Mouse (Mus musculus) hematopoietic stem cell, adult 5-6 weeks (primary cell): Measurements from ENCODE around the gene Ddah1. TPM values are rescaled to one million over a fixed set of nuclear protein-coding genes. Genes with fewer than 3 reads are reported as not detected.

Experiments used
- ATAC-seq, 2 experiments: fragments of 125-278 bp in 1 of 2; replicated peaks in 1 of 2; 2 replicates each; pipeline ENCODE4 v1.8.0; 2016 to 2017; ENCODE audit warnings: inconsistent platforms in 2 of 2, mild to moderate bottlenecking in 2 of 2, moderate number of reproducible peaks in 2 of 2, low read depth in 1 of 2, moderate TSS enrichment in 1 of 2; ENCODE audit not compliant: low FRiP score in 2 of 2, poor library complexity in 2 of 2, severe bottlenecking in 2 of 2, insufficient read depth in 1 of 2, low TSS enrichment in 1 of 2
- total RNA-seq: library from RNA; stranded (forward); fragments of 172-1452, 232-1000 nt; gene quantifications from 2 replicates; pipeline ENCODE4 v1.2.3, GENCODE M21; 2017

The Ddah1 gene
- not detected in 2 replicates for total RNA-seq

DNA sequence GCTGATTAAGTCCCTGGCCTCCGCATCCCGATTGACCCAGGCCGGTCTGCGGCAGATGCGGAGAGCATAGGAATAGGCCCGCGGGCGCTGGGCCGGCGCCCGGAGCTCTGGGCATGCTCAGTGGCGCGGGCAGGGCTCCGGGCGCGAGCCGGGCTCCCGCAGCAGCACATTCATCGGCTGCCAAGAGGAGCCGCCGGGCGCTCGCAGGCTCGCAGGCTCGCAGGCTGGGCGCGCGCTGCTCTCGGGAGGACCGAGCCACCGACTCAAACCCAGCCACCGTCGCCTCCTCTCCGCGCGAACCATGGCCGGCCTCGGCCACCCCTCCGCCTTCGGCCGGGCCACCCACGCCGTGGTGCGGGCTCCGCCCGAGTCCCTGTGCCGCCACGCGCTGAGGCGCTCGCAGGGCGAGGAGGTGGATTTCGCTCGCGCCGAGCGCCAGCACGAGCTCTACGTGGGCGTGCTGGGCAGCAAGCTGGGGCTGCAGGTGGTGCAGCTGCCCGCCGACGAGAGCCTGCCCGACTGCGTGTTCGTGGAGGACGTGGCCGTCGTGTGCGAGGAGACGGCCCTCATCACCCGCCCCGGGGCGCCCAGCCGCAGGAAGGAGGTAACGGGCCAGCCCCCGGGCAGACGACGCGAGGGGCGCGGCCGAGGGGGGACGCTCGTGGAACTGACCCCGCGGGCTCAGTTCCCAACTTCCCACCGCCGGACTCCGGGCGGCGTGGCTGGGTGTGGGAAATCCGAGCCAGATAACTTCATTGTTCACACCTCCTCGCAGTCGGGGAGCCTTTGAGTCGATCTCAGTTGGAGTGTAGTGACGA is at the start of gene Ddah1:
TSS of gene Ddah1 (plus strand) at position 115 of the 818 bp plus-strand sequence.
- peak; percentile 29 to 47; a peak in 3 of 4 replicates for ATAC-seq

DNA sequence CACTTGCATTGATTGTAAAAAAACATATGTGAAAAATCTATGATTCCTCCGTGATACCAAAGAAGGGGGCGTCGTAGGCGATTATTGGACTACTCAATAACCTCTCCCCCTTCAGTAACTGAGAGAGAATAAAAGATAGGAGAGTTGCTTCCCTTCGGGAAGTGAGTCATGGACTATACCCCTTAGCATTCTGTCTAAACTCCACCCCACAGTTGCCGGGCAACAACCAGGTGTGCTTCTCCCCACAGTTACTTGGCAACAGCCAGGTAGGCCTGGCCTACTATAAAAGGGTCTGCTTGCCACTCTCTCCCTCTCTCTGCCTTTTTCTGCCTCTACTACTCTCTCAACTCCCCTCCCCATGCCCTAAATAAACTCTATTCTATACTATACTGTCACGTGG is 42.6 kb upstream of the Ddah1 start:
- no peak for ATAC-seq

- ATAC-seq: no peak
These were observed 38.8 kb upstream of the Ddah1 start for GRCm38 (mm10) chr3:145719660-145720059.

DNA sequence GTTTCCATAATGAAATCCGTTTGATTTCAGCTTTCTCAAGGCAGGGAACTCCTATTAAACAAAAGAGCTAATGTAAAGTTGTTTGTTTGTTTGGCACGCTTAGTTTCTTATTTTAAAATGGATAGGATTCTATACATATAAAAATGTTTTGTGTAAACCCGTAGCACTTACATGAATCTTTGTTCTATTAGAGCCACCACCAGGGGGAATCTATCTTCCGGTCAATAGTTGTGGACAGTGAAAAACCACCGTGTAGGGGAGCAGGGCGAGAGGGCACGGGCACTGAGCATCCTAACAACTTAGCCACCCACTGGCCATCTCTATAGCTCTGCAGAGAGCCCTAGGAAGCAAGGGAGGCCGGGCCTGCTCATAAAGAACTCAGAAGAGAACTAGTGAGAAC is 33.4 kb upstream of the Ddah1 start:
- no peak for ATAC-seq

GRCm38 (mm10) chr3:145728336-145728735 is 30.1 kb upstream of the Ddah1 start:
- no peak for ATAC-seq

DNA sequence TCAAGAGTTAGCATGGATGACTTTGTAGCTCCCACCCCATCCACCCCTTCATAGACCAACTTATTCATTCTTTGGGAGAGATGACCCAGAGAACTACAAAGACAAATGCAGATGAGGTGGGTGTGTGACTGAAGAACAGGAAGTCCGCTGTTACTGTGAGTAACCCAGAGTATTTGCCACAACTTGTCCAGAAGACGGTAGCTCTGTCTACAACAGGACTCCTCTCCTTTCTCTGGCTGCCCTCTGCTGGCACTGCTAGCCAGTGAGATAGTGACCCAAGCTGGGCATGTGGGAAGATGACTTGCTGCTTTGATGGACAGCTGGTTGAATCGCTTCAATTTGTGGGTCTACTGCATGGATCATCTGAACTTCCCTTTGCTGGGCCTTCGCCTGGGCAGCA is 28.9 kb upstream of the Ddah1 start:
- ATAC-seq: no peak

GRCm38 (mm10) chr3:145730092-145730491 is 28.4 kb upstream of the Ddah1 start:
- ATAC-seq: no peak

- ATAC-seq: no peak
These were observed 23.6 kb upstream of the Ddah1 start for GRCm38 (mm10) chr3:145734857-145735256.

DNA sequence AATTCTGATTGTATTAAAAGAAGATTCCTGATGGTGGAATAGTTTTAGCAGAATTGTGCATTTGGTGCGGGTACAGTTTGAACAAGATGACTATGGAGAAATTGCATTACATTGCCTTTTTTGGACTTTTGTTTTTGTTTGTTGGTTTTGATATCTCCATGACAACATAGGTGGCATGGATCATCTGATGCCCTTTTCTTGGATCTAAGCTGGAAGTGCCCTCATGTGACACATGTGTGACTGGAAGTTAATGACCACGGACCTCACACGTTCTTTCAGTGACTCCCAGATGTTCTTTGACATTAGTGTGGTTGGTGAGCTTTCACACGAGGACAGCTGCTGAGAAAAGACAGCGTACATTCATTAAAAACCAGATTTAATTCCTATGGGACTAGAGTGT is 21.9 kb upstream of the Ddah1 start:
- no peak for ATAC-seq

GRCm38 (mm10) chr3:145738662-145739061 is 19.8 kb upstream of the Ddah1 start:
- ATAC-seq: no peak

DNA sequence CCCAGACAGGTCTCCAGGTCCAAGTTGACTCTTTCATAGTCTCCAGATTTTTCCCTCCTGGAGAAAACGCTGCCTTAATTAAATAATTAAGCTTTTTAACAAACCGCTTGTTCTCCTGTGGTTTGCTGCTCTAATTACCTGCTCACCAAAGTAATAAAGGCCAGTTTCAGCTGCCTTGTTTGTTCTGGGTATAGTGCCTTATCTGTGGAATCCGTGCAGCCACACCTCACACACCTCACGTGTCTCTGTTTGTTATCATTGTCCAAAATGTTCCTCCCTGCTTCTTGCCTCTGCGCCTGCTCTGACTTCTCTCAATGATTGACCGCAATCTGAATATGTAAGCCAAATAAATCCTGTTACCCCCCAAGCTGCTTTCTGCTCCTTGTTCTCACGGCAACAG is 18.6 kb upstream of the Ddah1 start:
- ATAC-seq: no peak

DNA sequence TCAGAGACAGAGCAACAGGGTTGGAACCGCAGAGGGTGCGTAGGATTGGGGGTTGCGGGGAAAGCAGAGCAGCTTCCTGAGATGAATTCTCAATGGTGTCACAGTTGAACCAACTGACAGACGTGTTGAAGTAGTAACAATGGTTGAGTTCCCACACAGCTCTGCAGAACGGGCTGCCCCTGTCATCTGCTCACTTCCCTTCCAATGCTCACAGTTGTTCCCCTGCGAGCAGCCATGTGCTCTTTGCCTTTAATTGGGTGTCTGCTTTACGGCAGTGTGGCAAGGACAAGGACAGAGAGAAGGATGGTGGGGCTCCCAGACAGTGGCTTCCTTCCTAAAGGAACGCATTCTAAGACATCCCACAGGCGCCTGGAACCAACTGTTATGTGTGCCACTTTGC is 15.4 kb upstream of the Ddah1 start:
- ATAC-seq: peak; percentile 42 to 58; a peak in 3 of 4 replicates

DNA sequence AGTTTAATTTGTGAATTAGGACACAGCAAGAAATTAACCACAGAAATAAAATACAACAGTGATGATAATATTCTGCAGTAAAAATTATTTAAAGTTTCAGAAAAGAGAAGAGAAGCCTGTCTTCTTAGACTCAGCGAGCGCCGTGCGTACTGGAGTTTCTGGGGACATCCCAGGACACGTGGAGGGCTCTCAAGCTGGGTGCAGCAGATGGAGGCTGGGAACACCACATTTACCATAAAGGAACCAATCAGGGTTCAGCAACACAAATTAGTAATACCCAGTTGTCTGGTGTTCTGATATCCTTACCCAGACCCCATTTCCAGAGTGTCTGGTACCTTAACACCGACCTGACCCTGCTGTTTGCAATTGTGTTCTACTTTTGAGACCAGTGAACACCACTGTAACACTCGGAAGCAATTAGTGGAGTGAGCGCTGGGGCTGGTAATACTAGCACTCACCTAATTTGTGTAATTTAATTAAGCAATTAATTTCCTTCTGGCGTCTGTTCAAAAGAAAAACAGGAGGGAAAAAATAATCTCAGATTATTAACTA is 14.9 kb upstream of the Ddah1 start:
- no peak for ATAC-seq

DNA sequence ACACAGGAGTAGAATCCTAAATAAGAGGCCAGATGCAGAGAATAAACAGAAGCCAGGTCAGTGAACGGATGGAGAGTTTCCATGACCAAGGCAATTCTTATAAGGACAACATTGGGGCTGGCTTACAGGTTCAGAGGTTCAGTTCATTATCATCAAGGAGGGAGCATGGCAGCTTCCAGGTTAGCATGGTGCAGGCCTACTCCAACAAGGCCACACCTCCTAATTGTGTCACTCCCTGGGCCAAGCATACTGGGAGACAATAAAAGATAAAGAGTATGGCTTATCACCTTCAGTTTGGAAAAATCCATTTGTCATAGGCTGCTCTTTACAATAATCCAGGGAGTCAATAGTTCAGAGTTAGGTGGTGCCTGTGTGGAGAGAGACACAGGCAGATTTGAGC is 9.8 kb upstream of the Ddah1 start:
- ATAC-seq: no peak

GRCm38 (mm10) chr3:145756457-145756856 is 2.0 kb upstream of the Ddah1 start:
- ATAC-seq: no peak

GRCm38 (mm10) chr3:145757177-145757576 is 1.3 kb upstream of the Ddah1 start:
- ATAC-seq: no peak

DNA sequence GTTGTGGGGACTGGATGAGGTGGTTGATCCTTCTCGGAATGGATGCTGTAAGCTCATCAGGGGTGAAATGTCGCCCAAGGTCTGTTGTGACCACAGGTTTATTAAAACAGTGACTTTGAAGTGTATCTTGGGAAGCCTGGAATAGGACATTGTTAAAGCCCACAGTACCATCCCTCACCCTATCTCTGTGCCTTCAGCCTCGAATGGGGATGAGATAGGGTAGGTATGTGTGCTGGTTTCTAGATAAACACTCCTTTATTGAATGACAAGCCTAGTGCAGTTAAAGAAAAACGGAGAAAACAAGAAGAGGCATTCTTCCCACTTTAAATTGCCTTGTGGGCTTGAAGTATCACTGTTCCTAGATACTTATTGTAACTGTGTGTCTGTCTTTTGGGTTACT is 631 bp upstream of the Ddah1 start:
- no peak for ATAC-seq

DNA sequence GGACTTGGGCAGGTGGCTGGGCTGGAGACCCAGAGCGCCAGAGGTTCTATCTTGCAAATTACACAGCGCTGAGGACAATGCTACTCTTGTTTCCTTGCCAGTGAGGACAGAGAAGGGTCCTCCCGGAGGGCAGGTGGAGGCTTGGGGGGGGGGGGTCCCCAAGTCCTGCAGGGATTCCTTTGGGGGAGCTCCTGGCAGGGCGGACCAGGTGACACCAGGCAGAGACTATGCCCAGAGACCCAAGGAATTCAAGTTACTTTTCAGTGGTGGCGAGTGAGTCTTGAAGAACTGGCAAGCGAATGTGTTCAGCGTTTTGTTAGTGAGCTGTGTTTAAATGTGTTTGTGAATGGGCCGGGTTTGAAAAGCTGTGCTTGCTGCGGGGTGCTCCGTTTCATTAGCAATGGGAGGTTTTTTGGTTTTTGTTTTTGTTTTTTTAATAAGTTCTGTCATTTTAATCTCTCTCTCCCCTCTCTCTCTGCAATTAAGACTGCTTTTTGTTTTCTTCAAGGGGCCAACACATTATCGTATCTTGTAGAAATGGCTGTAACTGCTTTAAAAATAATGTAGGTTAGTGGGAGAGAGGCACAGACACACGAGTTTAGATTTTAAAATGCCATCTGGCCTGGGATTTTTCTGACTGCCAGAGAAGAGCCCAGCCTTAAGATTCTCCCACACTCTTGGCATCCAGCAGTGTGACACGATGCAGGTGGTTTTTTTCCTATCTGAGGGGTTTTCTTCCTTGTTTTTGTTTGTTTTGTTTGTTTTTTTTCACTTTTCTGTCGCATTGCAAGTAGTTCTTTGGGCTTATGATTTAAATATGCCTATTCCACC is 1.1 kb downstream of the Ddah1 start:
- no peak for ATAC-seq
